Mouse (Mus musculus) embryo, embryonic 10 days (tissue): ENCODE data around the gene Tfpt.
"Not testable (repeated sequence)": the region's sequence is repeated elsewhere in the genome, so short reads cannot be mapped to it uniquely, and the experiment has no call there.

Experiments
- DNase-seq: peaks from one replicate; pipeline ENCODE4 v3.0.0-alpha.2; 2015; ENCODE audit warnings: low spot score

Gene Tfpt

DNA sequence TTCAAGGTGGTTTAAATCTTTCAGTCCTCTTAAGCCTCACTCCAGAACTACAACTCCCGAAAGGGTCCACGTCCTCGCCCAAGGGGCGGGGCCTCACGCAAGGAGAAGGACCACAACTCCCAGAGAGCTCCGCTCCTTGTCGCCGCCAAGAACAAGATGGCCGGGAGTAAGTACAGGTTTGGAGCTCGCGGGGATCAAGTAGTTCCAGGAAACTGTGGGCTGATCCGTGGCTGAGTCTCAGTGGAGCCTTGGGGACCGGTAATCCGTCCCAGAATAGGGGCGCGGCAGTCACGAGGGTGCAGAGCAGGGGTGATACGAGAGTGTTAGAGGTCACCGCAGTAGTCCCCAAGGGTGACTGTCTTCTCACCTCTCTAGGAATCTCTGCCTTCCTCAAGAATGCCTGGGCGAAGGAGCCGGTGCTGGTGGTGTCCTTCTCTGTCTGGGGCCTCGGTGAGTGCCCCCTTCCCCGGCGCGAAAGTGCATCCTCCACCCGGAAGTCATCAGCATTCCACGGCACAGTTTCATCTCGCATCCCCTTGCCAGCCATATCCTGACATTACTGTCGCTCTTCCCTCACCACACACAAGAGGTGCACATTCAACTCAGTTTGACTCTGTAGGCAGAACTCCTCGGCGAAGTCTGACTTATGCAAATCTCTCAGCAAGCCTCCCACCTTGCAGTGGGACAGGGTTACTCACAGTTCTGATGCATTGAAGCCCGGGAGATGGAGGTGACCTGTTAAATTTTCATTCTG lies 12.3 kb downstream of the Tfpt start, which contains the start of gene Ndufa3:
TSS of gene Ndufa3 (plus strand) at position 132 of the 754 bp plus-strand sequence.
- peak; percentile 88 for DNase-seq

DNA sequence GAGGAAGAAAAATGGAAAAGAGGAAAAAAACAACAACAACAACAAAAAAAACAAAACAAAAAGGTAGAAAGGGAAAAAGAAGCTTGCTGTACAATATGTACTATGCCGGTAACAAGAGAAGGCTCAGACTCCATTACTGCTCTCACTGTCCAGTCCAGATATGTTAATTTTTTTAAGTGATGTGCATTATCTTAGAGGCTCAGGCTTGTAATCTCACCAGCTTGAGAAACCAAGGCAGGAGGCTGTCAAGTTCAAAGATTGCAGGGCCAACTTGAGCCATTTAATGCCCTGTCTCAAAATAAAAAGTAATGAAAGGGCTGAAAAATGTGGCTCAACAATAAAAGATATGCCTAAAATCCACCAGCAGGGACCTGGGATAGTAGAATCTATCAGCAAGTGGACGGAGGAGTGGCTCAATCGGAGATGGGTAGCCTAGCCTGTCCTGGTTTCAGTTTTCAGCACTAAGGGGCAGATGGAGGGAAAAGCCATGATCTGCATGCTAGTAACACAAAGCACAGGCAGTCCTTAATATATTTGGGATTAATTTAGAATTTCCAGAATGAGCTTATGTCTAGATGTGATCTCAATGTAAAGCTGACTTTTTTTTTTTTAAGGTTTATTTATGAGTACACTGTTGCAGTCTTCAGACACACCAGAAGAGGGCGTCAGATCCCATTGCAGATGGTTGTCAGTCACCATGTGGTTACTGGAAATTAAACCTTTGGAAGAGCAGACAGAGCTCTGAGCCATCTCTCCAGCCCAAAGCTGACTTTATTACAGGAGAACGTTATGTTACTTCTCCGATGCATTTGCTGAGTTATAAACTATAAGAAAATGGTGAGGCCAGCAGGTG lies 13.1 kb downstream of the Tfpt start:
- DNase-seq = no peak

DNA sequence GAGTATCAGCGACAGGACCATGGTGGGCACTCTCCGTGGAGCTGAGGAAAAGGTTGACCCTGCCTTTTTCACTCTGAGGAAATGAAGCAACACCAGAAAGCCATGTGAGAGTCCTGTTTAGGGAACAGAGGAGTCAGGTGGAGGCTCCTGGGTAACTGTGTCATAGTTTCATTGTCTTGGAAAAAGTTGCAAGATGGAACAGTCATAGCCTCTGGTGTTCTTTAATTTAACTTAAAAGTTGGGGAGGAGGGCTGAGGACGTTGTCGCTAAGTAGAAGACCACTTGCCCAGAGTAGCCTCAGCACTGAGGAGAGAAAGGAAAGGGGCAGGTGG lies 13.7 kb downstream of the Tfpt start, which contains the start of gene Oscar:
TSS of gene Oscar (minus strand) at position 101 of the 332 bp plus-strand sequence.
- DNase-seq = no peak

DNA sequence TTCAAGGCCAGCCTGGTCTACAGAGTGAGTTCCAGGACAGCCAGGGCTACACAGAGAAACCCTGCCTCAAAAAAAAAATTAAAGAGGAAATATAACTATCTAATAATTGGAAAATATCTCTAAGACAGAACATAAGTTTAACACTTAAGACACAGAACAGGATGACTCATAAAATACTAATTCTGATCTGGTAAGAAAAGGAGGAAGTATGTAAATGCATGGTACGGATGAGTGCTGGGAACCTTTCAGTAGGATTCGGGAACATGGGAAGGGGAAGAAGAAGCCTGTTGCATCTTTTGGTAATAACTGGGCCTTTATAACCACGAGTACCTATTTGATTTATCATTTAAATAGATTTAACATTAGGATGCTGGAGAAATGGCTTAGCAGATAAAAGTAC lies 15.7 kb downstream of the Tfpt start:
- DNase-seq = no peak

DNA sequence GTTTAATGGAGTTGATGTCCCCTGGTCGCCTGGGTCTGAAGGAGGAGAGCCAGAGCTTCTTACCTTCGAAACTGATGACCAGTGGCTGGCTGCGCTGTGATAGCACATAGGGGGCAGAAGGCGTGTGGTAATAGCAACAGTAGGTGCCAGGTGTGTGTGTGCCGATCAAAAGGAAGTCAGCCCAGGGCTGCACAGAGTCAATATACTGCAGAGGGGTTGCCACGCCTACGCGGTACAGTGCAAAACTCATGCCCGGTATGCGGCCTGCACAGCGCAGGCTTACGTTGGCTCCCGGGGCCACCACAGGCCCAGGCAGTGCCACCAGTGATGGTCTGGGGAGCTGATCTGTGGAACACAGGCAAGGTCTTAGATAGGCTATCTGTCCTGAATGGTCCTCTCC lies 18.7 kb downstream of the Tfpt start:
- no peak for DNase-seq

DNA sequence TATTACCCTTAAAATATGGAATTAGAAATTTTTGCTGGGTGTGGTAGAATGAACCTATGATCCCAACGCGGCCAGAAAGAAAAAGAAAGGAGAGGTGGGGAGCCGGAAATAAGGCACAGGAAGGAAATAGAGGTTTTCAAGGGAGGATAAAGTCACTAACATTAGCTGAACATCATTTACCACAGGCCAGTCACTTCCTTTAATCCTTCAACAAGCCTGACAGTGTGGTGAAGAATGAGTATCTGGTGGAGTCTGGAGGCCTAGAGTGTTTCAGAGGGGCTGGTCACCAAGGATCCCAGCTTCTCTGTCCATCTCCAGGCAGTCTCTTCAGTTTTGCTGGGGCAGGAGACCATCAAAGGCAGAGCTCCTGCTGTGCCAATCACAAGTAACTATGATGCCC lies 19.3 kb downstream of the Tfpt start:
- no peak for DNase-seq

DNA sequence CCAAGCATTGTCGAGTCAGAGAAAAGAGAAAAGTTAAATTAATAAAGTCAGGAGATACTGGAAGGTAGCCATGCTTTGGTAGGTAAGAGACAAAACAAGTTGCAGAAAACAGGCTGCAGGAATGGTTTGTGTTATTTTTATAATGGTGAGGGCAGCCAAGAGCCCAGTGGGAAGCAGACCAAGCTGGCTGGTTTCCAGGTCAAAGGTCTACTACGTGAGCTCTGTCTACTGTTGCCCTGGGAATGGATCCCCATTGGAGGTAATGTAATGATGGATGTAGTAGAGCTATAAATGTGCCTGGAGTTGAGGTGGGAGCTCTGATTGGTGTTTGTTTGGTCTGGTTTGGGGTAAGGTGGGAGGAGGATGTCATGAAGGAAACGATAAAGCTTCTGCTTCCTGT lies 20.6 kb downstream of the Tfpt start:
- DNase-seq = no peak

DNA sequence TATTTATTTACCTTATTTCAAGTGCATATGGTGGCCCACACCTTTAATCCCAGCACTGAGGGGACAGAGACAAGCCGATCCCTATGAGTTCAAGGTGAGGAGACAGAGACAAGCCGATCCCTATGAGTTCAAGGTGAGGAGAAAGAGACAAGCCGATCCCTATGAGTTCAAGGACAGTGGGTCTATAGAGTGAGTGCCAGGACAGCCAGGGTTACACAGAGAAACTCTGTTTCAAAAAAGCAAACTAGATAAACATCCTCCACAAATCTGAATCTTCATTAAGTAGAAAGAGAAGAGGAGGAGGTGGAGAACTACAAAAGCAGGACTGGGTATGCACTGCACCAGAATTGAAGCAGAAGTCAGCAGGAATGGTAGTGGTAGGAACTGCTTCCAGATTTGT lies 21.1 kb downstream of the Tfpt start:
- no peak for DNase-seq

DNA sequence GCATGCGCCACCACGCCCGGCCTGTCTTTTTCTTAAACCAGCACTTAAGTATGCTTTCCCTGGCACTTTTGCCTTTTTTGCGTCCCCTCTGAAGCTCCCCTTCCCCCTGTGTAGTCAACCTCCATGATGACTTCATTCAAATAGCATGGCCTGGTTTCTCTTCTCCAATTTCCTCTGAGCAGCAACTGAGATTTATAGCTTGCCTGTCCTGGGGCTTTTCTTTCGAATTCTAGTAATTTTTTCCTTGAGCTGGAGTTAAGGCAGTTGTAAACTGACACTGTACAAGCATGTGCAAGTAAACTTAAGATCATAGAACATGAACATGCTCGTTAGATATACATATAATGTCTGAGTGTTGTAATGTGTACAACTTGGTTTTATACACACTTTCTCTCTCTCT lies 22.3 kb downstream of the Tfpt start:
- no peak for DNase-seq

DNA sequence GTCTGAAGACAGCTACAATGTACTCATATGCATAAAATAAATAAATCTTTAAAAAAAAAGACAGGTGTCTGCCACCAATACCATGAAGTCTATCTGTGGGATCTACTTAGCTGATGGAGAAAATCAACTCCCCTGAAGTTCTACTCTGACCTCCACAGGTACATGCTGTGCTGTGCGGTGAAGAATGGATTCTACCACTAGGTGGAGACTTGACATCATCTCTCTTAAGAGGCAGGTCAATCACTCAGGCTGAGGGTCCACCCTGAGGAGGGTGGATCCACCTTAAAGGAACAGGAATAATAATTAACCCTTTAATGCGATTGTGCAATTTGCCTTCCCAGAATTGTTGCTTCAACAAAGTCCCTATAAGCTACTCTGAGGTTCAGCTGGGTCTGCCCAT lies 22.9 kb downstream of the Tfpt start:
- peak; percentile 50 for DNase-seq

DNA sequence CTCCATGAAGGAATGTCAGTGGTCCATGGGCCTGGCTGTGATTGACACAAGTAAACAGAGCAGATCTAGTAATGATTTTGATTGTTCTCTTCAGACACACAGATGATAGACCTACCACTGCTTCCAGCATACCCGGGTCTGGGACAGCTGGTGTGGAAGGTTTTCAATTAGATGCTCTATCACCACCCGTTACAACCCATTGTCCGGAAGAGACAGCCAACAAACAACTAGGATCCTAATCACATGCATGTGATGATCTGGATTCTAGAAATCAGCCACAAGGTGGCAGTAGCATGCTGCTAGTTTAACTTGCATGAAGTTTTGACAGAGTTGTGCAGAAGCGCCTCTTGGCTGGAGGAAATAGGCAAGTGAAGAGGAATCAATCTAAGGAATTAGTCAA lies 28.6 kb downstream of the Tfpt start:
- DNase-seq = peak; percentile 88

DNA sequence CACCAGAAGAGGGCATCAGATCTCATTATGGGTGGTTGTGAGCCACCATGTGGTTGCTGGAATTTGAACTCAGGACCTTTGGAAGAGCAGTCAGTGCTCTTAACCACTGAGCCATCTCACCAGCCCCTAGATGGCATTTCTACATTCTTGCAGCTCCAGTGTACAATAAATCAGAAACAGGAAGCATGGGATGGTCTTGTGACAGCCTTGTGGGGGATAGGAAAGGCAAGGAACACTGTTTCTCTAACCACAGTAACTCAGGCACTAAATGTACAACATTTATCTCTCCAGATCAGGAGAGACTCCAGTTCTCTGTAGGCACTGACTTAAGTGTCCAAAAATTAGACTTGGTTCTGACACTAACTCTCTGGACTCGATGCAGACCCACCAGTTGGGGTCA lies 32.0 kb downstream of the Tfpt start:
- not testable (repeated sequence) for DNase-seq

DNA sequence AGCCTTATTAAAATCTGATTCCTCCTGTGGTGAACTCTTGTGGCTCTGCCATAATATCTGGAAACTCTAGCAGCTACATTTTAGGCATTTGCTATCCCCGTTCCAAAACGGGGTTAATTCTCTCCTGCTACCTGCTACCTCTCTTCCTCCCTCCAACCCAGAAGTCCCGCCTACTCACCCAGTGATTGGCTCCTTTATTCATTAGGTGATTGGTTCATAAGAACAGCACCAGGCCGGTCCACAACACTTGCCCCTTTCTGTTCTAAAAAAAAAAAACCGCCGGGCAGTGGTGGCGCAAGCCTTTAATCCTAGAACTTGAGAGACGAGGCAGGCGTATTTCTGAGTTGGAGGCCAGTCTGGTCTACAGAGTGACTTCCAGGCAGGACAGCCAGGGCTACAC lies 34.6 kb downstream of the Tfpt start:
- no peak for DNase-seq

DNA sequence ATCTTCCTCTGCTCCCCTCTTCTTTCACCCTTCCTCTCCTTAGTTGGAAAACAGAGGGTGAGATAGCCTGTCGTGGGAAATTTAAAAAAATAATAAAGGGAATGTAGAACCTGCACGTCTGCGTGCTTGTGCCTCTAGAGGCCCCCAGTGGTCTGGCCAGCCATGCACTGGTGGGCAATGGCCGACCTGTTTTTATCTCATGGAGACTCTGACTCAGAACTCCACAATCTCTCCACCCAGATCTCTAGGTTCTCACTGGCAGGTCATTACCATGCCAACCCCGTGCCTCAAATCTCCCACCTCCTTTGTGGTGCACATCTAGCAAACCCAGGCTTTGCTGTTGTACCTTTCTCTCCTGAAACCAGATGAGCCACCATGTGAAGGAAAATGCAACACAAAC lies 35.0 kb downstream of the Tfpt start:
- DNase-seq = no peak

DNA sequence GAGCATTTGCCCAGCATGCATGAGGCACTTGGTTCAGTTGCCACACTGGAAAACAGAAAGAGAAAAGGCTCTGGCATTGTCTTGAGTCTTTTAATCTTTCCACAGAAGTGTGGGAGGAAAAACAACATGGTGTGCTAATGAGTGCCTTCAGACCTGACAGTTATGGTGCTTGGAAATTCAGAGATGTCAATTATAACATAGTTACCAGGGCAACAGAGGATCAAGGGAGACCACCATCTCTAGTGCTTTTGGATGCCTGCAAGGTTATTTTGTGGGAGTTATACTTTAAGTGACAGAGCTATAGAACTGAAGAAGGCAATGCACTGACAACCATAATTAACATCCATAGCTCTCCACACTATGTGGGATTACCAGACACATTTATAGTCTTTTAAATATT lies 35.9 kb downstream of the Tfpt start:
- DNase-seq = no peak

DNA sequence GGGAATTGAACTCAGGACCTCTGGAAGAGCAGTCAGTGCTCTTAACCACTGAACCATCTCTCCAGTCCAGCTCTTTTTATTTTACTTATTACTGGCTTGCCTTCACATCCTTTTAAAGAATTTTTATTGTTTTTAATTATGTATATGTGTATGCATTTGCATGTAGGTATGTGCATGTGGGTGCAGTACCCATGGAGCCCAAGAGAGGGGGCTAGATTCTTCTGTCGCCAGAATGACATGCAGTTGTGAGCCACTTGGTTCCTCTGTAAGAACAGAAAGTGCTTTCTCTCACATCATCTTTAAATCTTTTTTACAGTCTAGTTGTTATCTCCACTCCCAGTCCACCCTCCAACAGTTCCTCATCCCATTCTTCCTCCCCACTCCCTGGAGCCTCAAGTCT lies 38.2 kb downstream of the Tfpt start:
- DNase-seq = no peak

DNA sequence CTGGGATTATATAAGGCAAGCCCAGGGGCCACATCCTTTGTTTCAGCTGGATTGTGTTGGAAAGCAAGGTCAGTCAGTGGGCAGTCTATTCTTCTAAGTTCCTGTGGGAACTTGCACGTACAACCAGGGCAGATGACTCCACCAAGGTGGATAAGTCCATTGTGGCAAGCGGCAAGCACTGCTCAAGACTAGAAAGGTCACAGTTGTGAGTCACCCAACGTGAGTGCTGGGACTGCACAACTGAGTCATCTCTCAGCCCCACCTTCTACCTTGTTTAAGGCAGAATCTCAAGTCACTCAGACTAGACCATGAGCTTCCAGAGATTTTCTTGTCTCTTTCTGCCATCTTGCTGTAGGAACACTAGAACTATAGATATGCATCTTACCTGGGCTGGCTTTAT lies 39.2 kb downstream of the Tfpt start:
- DNase-seq = no peak

DNA sequence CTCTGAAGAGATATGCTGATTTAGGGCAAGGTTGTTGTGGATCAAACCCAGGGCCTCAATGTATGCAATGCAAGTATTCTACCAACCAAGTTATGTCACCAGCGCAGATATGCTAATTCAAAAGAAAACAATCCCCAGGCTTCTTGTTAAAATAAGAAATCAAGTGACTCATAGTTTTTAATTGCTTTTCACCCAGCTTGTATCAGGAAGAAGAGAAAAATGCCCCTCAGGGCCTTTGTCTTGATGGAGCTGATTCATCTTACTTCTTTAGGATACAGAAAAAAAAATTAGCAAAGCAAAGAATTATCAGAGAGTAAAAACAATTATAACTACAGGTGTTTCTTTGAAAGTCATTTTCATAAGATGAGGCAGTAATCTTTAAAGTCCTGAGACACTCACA lies 42.4 kb downstream of the Tfpt start:
- no peak for DNase-seq

DNA sequence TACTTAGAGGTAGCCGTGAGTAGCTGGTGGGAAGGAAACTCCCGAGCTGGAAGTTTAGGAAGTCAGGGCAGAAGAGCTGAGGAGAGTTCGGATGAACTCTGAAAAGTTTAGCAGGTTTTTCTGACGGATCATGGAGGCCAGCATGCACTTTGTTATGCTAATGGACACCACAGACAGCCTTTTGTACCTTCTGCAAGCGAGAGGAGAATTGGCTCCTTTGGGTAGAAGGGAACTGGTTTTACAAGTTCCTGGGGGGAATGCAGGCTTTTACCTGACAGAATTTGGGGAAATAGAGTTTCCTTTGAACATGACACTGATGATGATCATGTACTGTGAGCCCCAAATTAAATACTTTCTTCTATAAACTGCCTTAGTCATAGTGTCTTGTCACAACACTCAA lies 43.5 kb downstream of the Tfpt start:
- DNase-seq = no peak

DNA sequence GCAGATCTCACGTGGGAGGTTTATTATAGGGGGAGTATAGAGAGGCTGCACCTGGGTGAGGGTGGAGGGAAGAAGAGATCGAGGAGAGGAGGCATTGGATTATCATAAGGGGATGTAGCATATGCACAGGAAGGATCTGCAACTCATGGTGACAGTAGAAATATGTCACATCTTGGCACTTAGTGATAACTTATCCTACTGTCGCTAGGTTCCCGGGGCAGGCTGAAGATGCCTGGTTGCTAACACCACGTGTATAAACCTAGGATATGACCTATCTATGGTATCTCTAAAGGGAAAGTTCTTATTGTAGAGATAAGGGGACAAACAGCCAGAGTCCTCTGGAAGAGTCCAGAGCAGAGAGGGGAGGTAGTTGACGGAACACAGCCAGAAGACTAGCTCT lies 44.0 kb downstream of the Tfpt start:
- no peak for DNase-seq

DNA sequence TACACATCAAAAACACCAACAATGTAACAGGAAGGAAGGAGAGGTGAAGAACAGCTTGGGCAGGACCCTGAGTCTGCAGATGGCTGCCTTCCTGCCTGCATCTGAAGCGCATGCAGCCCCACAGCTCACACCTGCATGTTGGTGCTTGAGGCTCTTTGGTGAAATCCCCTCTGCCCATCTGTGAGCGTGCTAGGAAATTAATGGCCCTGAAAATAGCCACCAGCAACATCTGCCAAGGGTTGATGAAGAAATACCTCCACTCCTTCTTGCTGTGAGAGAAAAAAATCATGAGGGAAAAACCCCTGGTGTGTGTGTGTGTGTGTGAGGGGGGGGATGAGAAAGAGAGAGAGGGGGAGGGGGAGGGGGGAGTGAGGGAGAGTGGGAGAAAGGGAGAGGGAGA lies 49.7 kb downstream of the Tfpt start:
- no peak for DNase-seq

DNA sequence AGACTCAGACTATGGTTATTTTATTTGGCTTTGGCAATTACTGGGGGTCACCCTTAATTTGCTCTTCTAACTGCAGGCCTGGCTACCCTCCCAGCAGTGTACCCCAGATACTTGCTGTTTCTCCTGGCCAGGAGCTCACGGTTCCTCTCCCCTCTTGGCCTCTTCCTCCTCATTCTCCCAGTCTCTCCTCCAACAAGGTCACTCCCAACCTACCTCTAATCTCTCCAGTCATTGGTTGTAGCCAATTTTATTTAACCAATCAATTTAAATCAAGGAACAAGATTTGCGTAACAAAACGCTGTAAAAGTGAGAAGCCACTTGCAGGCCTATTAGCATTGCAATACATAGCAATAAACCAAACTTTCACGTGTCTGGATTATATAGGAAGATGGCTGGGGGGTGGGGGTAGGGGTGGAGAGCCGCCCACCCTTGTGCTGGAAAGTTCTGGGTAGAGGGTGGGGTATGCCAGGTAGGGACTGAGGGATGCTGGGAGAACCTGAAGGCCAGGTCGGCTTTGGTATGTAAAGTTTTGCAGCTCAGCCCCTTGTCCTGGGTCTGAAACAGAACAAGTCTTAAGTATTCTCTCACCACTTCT lies 50.7 kb downstream of the Tfpt start:
- no peak for DNase-seq

DNA sequence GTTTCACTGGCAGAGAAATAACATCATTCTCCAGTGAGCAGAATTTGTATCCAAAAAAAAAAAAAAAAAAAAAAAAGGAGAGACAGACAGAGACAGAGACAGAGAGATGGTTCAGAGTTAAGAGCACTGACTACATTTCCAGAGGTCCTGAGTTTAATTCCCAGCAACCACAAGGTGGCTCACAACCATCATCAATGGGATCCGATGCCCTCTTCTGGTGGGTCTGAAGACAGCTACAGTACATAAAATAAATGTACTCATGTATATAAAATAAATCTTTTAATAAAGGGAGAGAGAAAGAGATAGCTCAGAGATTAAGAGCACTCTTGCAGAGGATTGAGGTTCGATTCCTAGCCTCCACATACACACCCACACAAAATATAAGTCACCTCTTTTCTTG lies 51.5 kb downstream of the Tfpt start:
- DNase-seq = no peak
